Mouse (Mus musculus) layer of hippocampus, adult 2 months (tissue): ENCODE measurements at regions not wholly inside any gene's neighbourhood (a gene's known extent, or its start where the extent isn't known, plus 50 kb on each side); places are given as distances from the start of the nearest gene placed in this dataset.
A peak's percentile ranks its signal among the peaks of the same experiment; 100 is the strongest.

Experiments
- DNase-seq, 2 experiments: peaks; one replicate each; pipeline ENCODE4 v3.0.0; 2022; ENCODE audit warnings: low spot score in 2 of 2
- H3K27ac ChIP-seq: fragments of 200-600 bp; 2 replicates; pipeline ENCODE4 v1.8.1; 2022
- H3K4me3 ChIP-seq: fragments of 200-600 bp; 2 replicates; pipeline ENCODE4 v1.8.1; 2022; ENCODE audit warnings: mild to moderate bottlenecking
- CTCF ChIP-seq: fragments of 200-600 bp; conservative IDR thresholded peaks from 2 replicates; pipeline ENCODE4 v1.8.1; 2022; ENCODE audit warnings: antibody characterized with exemption, mild to moderate bottlenecking, moderate library complexity

GRCm38 (mm10) chr12:5549796-5550195 is 174.3 kb upstream of the Klhl29 start:
- no peak for DNase-seq
- no peak overlapping the region for H3K27ac ChIP-seq
- no peak overlapping the region for H3K4me3 ChIP-seq
- no peak for TF ChIP-seq CTCF

DNA sequence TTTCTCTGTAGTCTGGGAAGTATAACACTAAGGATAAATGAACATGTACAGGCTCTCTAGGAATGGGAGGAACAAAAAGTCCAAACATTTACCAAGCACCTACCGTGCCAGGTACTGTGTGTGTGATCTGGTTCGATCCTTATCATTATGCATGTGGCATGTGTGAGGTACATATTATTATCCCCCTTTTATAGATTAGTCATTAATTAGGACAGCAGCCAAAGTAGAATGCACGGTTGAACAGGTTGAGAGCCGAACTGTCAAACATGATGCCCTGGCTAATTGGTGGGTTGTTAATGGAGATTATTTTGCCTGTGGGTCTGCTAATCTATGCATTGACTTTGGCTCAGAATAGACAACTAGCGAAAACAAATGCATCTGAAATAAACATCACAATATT is 172.2 kb upstream of the Klhl29 start:
- no peak for TF ChIP-seq CTCF
- DNase-seq: no peak
- Histone ChIP-seq H3K4me3 (no peak overlapping the region), H3K27ac (no peak overlapping the region)

DNA sequence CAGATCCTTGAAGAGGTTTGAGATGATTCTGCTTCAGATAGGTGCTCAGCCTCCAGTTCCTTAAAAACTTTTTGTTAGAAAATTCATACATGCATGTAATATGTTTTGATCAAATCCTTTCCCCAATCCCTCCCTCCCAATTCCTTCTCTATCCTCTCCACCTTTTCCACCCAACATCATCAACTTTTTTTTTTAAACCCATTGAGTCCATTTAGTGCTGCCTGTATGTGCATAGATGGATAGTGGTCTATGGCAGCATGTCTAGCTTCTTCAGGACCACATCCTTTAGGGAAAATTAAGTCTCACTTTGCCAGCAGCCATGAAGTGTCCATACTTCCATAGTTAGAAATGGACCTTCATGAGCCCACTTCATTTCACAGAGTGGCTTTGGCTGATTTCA is 167.2 kb upstream of the Klhl29 start:
- no peak for DNase-seq
- no peak overlapping the region for H3K27ac ChIP-seq
- no peak for TF ChIP-seq CTCF
- H3K4me3 ChIP-seq: no peak overlapping the region

DNA sequence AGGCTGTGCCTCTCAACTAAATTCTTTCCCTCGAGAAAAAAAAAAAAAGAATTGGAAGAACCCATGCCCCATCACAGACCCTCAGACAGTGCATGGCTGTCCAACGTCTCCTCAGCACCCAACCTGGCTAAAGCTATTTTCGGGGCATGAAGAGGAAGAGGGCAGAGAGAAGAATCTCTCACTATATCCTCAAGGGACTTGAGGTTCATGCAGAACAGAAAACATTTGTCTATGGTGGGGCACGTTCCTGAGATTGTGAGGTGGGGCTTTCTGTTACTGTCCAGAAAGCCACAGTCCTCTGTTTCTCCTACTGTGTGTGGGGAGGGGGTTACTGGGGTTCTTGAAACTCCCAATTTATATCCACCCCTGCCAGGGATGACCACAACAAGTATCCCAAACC is 120.8 kb upstream of the Klhl29 start:
- Histone ChIP-seq H3K4me3 (no peak overlapping the region), H3K27ac (no peak overlapping the region)
- no peak for TF ChIP-seq CTCF
- no peak for DNase-seq

- no peak for DNase-seq
- no peak for TF ChIP-seq CTCF
- Histone ChIP-seq H3K27ac (no peak overlapping the region), H3K4me3 (no peak overlapping the region)
These were observed 119.4 kb upstream of the Klhl29 start for GRCm38 (mm10) chr12:5494657-5495512.

- no peak for TF ChIP-seq CTCF
- Histone ChIP-seq H3K4me3 (no peak overlapping the region), H3K27ac (peak overlapping the region; percentile 61; the same call in 1 of the 2 replicates)
- peak in 1 of 2 experiments; percentile 32 for DNase-seq
These were observed 88.9 kb upstream of the Klhl29 start for GRCm38 (mm10) chr12:5464250-5464899.

GRCm38 (mm10) chr12:5453157-5453556 is 77.7 kb upstream of the Klhl29 start:
- H3K4me3 ChIP-seq: no peak overlapping the region
- TF ChIP-seq CTCF: peak; percentile 67
- H3K27ac ChIP-seq: no peak overlapping the region
- no peak for DNase-seq

- no peak for TF ChIP-seq CTCF
- H3K4me3 ChIP-seq: no peak overlapping the region
- DNase-seq: no peak
- no peak overlapping the region for H3K27ac ChIP-seq
These were observed 68.2 kb upstream of the Klhl29 start for GRCm38 (mm10) chr12:5443730-5444129.

- Histone ChIP-seq H3K27ac (no peak overlapping the region), H3K4me3 (no peak overlapping the region)
- DNase-seq: no peak
- TF ChIP-seq CTCF: no peak
These were observed 67.6 kb upstream of the Klhl29 start for GRCm38 (mm10) chr12:5443091-5443531.

DNA sequence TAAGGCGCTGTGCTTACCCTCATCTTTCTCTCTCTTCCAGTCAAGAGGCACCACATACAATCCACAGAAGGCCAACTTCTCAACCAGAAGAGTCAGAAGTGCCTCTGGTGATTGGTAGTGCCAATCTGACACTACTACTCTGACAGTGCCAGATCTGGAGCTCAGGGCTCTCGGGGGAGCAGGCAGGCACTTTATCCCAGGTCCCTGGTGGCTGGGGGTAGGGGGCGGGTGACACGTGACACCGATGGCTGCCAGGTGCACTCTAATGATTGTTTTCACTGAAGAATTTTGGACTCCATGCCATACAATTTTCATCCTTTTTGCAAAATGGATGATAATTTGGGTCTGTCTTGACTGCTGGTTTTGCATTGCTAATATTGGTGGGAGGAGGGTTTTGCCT is 67.2 kb upstream of the Klhl29 start:
- no peak for DNase-seq
- Histone ChIP-seq H3K27ac (no peak overlapping the region), H3K4me3 (no peak overlapping the region)
- TF ChIP-seq CTCF: no peak

DNA sequence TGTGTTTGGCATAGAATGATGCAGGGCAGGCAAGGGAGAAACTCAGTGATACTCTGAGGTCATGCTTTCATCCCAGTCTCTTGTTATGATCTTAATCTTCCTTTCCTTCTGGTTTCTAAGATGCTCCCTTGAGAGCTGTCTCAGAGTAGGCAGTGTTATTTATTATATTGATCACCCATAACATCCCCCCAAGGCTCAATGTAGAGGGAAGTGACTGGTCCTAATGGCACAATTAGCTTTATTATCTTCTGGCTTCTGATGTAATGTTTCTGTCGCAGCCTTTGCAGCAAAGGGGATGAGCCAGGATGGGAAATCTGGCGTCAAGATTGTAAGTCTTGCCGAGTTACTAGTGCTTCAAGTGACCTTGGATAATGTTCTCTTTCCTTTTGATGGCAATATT is 65.0 kb upstream of the Klhl29 start:
- Histone ChIP-seq H3K4me3 (no peak overlapping the region), H3K27ac (no peak overlapping the region)
- no peak for TF ChIP-seq CTCF
- DNase-seq: no peak

DNA sequence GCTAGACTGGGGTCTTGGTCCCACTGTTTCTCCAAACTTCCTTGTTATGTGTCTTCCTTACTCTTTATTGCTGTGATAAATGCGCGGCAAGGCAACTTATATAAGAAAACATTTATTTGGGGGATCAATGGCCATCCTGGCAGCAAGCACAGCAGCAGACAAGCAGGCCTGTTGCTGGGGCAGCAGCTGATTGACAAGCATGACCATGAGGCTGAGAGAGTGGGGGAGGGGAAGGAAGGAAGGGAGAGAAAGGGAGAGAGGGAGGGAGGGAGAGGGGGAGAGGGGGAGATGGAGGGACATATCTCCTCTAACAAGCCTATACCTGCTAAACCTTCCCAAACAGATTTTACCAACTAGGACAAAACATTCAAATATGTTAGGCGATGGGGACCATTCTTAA is 60.4 kb upstream of the Klhl29 start:
- Histone ChIP-seq H3K27ac (no peak overlapping the region), H3K4me3 (no peak overlapping the region)
- DNase-seq: no peak
- TF ChIP-seq CTCF: no peak

GRCm38 (mm10) chr12:5434060-5434459 is 58.6 kb upstream of the Klhl29 start:
- no peak for TF ChIP-seq CTCF
- no peak overlapping the region for H3K27ac ChIP-seq
- no peak overlapping the region for H3K4me3 ChIP-seq
- DNase-seq: no peak

DNA sequence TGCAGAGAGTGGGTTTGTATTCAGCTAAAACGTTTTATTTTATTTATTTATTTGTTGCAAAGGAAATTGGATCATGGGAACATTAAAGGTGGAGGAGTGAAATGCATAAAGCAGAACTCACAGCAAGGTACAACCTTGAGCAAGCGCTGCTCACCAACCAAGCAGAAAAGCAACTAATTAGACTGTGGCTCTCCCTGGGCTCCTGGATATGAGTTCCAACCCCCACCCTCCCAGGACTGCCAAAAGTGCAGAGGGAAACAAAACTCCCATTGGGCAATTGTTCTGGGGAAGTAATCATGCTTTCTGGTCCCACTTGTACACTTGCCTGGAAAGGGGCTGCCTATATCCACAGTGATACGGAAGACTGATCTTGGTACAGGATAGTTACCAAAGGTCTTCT is 57.2 kb upstream of the Klhl29 start:
- TF ChIP-seq CTCF: no peak
- no peak overlapping the region for H3K27ac ChIP-seq
- H3K4me3 ChIP-seq: no peak overlapping the region
- no peak for DNase-seq
